Mouse (Mus musculus): ENCODE measurements around the gene Zmat5. TPM values are rescaled to one million over a fixed set of nuclear protein-coding genes. Genes with fewer than 3 reads are reported as not detected.
"Not testable (repeated sequence)": the region's sequence is repeated elsewhere in the genome, so short reads cannot be mapped to it uniquely, and the experiment has no call there.

The Zmat5 gene
- total RNA-seq, 4 experiments from 2014 or later = 46.3 to 69.2 (median 59.1) TPM

DNA sequence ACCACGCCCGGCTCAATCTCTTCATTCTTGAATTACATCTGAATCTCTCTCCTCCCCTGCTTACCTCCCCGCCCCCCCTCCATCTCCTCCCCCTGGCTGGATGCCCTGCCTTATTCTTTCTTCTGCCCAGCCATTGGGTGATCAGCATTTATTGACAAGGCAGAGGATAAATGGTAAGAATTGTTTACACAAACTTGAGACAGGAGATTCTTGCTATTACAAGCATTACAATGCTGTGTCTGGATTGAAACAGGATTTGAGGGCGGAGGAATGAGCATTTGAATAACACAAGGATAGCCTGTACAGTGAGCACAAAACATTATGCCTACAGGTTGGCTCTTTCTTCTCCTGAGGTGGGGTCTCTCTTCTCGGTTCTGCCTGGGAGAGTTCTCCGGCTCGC lies 14.1 kb upstream of the Zmat5 start:
- no peak for DNase-seq

DNA sequence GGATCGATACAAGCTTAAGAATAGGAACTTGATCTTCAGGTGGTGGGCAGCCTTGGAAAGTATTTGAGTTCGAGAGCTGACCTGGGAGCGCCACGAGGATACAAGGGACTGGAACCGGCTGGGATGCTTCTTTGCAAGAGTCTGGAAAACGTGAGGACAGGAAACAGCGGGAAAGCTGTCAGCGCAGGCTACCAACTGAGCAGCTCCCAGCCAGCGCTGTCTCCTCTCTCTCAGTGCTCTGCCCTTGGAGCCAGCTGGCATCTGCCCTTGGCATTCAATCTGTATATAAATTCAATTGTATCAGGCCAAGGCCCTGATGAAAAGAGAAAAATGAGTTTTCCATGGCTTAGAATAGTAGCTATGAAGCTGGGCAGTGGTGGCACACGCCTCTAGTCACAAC lies 13.3 kb upstream of the Zmat5 start:
- DNase-seq = peak; percentile 83

DNA sequence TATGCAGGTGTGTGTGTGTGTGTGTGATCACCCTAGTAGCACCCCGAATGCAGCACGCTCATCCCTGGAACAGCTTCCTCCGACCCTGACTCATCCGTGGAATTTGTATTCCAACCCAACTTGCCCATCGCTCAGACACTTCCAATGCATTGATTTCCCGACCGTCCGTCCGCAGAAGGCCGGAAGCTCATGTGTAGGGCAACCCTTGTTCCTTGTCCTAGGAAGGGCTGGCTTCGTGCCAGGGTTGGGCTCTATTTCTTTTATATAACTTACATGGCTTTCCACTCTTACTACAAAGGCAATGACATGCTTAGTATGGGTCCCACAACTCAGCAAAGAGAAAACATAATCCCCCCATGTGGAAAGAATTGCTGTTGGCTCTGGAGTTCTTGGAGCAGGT lies 12.3 kb upstream of the Zmat5 start:
- no peak for DNase-seq

DNA sequence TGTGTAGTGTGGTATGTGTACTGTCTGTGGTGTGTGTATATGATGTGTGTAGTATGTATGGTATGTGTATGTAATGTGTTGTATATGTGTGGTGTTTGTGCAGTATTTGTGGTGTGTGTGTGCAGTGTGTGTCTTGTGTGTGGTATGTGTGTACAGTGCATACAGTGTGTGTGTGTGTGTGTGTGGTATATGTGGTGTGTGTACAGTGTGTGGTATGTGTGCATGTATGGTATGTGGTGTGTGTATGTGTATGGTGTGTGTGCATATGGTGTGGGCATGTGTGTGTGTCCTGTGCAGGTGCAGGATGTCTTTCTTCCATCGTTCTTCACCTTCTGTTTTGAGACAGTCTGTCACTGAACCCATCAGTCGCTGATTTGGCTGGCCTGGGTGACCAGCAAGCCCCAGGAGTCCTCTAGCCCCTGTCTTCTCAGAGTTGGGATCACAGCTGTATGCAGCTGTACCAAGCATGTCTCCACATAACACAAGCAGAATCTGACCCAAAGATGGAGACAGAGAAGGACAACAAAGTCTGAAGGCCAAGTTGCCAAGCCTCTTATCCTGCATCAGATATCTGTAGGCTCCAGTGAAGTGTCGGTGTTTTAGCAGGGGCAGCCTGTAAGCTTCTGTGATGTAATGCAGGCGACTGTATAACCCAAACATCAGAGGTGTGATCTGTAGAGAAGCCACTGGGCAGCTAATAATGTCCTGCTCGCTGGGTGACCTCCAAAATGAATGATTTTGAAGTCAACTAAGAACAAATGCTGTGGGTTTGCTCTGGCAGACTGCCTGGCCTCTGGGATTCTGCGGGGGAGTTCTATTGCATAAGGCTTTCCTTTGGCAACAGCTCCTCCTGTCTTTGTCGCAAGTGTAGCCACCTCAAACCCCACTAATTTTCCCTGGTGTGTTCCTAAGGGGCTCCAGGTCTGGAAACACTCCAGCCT lies 7.2 kb upstream of the Zmat5 start:
- DNase-seq = peak; percentile 86

DNA sequence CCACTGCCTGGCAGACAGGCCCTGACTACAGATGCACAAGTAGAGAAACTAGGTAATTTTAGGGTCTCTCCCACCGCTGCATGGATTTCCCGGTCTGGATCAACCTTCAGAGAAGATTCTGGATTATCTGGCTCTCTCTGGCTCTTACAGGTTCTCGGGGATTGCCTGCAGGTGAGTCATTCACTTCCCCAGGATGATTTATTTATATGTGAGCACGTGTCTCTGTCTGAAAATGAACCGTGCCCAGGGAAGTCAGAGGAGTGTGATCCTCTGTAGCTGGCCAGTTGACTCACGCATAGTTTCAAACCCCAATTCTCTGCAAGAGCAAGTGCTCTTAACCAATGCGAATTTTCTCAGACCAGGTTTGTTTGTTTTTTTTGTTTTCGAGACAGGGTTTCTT lies 3.8 kb upstream of the Zmat5 start:
- peak; percentile 58 for DNase-seq

DNA sequence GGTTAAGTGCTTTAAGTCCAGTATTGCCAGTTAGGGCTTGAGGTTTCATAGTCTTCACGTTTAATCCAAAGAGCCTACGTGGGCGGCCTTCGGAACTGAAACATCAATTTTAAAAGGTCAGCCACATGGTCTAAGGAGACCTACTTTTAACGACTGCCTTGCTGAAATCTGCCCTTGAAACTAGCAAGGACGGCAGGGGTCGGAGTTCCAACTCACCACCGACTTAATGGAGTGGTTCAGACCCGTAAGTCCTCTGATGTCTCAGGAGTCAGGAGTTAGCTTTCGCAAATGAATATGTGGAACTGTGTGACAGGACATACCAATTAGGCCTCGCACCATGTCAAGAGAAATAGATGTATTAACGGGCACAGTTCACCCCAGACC lies 798 bp upstream of the Zmat5 start:
- no peak for DNase-seq

DNA sequence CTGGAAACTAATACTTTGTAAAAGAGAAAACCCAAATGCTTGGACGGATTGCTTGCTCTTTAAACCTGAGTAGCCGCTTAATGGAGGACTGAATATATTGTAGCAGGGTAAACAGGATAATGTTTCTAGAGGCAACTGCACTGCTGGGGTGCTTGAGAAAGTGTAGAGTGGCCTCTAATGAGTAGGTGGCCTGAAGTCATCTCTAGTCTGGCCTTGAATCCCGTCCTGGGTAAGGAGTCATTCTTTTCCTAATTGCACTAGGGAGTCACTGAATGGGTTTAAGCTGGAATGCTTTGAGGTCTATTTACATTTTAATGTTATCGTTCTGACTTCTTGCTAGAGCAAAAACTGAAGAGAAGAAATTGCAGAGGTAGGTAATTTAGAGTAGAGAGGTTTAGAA lies 700 bp downstream of the Zmat5 start:
- no peak for DNase-seq

DNA sequence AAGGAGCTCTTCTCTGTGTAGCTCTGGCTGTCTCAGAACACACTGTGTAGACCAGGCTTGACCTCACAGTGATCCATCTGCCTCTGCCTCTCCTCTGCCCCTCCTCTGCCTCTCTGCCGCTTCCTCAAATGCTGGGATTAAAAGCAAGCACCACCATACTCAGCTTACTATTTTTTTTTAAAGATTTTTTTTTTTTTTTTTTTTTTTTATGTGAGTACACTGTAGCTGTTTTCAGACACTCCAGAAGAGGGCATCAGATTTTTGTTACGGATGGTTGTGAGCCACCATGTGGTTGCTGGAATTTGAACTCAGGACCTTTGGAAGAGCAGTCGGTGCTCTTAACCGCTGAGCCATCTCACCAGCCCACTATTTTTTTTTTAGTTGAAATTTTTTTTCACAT lies 5.7 kb downstream of the Zmat5 start:
- not testable (repeated sequence) for DNase-seq

DNA sequence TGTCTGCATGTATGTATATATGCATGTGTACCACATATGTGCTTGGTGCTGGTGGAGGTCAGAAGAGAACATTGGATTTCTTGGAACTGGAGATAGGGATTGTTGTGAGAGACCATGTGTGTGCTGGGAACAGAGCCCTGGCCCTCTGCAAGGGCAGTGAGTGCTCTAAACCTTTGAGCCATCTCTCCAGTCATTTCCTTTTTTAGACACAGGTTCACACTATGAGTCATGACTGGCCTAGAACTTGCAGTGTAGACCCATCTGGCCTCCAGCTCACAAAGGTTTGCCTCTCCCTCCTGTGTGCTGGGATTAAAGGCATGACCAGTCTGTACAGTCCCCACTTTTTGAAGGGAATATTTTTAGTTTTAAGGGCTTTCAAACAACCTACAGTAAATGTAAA lies 8.3 kb downstream of the Zmat5 start:
- DNase-seq = no peak

DNA sequence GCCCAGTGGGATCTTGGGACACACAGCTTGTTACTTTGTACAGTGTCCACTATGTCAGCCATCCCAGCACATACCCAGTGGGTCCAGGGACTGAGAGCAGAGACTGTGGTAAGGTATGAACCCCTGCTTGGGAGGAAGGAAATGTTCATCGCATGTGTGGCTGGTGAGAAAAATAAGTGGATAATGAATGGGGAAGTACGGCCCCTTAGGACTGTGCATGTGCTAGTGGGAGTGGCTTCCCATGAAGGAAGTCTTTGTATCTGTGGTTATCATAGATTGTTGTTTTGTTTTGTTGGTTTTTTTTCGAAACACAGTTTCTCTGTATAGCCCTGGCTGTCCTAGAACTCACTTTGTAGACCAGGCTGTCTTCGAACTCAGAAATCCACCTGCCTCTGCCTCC lies 10.2 kb downstream of the Zmat5 start:
- no peak for DNase-seq

DNA sequence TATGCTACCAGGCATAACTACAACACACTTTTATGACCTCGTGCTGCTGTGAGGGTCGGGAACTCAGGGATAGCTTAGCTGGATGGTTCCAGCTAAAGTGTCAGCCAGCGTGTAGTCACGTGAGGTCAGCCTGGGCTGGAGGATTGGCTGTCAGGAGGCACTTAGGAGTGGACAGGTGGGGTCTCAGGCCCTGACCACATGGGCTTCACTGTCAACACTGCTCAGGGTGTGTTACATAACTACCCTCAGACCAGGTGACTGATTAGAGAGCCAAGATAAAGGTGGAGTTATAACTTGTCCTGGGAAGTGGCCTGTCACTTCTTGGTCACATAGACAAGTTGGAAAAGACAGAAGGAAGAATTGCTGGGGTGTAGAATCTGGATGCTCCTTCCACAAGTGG lies 11.1 kb downstream of the Zmat5 start:
- no peak for DNase-seq

DNA sequence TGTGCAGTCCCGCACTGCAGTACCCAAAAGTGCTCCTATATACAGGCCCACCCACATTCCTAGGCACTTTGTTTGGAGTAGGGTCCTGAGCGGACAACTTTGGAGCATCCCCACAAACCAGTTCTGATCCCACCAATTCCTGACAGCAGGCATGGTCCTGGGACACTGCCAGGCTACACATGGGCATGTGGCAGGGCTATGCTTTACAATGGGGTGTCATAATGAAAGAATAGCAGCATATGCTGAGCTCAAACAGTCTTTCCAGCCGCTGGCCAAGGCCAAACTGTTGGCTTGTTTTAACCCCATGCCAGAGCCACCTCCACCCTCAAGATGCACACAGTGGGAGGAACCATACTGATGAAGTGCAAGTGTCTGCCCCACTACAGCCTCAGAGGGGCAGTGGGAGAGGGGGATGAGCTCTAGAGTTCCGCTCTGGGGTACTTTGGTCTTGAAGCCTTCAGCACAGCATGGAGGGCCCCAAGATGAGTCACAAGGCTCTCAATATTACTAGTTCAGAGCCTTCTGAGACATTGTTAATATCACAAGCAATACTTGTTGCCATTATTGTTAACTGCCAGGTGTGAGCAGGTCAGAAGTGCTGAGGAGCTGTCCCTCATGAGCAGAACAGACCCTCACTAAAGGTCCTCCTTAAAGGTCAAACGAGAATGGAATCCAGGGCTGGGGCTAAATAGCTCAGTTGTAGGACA lies 12.2 kb downstream of the Zmat5 start:
- no peak for DNase-seq

DNA sequence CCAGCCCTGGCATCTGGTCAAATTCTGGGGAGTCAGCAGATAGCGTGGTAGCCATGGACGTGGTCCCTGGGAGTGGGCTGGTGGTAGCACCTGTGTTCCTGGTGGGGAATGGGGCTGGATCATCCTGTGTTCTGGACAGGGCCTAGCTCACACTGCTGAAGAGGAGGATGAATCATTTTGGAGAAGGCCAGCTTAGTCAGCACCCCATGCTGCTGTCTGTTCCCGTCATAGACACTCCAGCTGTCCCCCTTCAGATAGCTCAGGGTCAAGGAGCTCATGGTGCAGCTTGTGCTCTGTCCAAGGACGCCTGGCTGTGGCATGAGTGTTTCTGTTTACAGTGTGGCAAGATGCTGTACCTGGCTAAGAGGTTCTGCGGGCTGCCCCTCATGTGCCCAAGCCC lies 14.1 kb downstream of the Zmat5 start:
- peak; percentile 74 for DNase-seq

DNA sequence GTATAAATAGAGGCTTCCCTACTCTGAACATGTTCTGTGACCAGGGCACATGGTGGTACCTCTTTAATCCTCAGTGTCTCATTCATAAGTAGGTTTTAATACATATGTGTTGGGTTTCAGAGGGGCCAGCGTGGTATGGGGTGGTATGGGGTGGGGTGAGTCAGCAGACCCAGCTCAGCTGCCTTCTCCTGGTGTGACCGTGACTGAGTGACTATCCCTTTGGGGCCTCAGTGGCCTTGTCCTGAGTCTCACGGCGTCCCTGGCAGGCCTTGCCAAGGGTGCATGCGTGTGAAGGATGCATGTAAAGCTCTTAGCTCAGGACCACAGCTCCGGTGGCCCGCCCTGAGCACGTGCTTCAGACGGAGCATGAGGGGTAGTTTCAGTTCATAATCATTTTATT lies 15.5 kb downstream of the Zmat5 start:
- DNase-seq = peak; percentile 85

DNA sequence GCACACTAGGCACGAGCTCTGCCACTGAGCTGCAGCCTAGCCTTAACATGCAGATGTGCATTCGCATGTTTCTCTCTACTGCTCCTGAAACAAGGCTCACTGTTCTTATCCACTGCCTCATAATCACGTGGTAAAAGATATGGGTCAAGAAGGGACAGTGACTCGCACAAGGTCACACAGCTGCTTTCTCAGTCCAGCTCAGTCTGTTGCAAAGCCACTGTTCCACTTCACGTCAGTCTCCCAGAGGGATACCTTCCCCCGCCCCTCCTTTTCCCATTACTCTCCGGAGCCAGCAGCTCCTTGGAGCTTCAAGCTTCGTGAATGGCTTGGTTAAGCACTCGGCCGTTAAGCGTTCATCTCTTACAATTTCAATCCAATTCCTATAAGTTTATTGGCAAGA lies 15.9 kb downstream of the Zmat5 start:
- DNase-seq = peak; percentile 62

DNA sequence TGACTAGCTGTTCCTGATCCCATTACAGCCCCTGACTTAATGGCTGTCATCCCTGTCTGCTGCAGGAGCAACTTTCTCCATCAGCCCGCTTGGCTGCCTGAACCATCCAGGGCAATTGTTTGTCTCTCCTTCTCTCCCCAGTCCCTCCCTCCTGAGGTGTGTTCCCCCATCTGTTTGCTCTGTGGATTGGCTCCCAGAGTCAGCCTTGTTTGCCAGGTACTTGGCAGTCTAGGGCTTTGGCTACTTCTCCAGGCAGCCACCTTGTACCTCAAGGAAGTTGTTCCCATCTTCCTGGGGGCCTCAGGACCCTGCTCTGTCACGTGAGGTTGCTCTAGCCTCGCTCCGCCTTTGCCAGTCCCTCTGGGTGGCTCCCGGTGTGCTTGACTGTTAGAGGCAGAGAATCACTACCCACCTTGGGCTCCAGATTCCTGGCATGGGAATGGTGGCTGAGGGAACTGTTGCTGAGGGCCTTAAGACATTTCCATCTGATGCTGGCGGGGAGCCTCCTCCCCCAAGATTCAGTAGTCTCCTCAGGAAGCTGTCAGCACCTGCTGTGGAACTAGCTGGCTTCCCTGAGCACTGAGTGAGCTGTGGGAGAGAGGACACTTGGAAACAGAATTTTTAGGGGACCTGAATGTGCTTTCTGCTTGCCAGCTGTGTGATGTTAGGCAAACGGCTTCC lies 16.6 kb downstream of the Zmat5 start:
- DNase-seq = no peak

DNA sequence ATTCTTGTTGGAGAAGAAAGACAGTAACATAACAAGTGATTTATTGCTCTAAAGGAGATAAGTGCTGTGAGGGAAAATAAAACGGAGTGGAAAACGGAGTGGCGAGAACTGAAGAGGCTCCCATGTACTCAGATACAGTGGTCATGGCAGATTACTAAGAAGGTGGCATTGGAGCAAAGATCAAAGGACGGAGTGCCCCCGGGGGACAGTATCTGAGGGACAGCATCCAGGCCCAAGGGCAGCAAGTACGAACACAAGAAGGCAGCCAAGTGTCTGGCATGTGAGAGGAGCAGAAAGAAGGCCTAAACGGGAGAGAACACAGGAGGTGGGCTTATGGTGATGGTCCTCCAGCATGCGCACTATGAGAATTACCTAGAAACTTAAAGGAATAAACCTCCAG lies 17.2 kb downstream of the Zmat5 start:
- peak; percentile 42 for DNase-seq

DNA sequence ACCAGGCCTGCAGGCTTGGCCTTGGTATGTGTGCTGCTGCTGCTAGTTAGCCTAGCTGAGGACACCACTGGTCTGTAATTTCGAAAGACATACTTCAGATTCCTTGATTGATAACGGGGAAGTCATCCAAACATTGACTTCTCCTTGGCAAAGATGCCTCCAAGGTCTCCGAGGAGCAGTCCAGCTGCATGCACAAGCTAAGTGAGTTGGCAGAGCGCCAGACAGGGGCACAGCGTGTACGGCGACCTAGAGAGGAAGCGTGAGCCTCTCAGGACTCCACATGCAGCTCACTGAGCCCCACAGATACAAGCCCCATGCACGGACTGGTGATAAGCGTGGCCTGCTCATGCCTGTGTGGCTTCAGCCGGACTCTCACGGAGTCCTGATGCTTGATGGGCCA lies 25.1 kb downstream of the Zmat5 start:
- peak; percentile 77 for DNase-seq

DNA sequence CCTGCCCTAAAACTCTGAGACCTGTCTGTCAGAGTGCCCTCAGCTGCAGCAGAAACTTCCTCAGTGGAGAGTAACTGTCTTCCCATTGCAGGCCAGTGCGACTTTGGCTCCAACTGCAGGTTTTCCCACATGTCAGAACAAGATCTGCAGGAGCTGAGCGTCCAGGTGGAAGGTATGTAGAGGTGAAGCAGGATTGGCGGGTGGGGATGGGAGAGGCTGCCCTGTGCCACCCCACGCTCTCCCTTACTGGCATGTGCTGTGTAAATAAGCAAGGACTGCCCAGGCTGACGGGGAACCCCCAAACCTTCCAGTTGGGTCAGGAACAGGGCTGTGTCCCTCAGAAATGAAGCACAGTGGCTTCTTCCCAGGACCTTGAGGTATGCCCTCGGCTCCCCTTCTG lies 25.6 kb downstream of the Zmat5 start:
- DNase-seq = no peak

DNA sequence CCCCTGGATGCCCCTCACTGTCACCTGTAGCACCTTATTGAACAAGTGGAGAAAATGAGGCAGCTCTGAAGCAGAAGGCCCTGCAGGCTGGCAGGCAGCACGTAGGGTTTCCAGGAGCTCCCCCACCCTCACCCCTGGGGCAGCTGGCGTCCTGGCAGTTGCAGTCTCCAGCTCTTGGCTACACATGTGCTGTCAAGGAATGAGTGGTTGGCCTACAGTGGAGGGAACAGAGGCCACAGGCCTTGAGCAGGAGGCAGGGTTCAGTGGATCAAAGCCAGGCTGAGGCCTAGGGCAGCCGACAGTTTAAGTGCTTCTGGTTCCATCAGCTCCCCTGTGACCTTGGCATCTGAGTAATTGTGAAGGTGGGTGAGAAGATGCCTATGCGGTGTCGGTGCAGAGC lies 26.4 kb downstream of the Zmat5 start:
- no peak for DNase-seq

DNA sequence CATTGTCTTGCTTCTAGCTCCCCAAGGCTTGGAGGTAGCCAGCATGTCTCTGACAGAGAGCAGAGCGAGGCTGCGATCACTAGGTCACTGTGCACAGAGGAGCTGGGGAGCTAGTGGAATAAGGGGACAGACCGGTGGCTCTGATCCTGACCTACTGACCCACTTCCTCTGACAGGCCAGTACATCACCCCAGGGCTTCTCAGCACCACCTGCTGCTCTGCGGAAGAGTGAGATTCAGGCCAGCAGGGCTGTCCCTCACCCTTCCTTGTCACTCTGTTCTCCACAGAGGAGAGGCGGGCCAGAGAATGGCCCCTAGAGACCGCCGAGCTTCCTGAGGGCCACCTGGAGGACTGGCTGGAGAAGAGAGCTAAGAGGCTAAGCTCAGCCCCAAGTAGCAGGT lies 27.3 kb downstream of the Zmat5 start:
- DNase-seq = no peak

DNA sequence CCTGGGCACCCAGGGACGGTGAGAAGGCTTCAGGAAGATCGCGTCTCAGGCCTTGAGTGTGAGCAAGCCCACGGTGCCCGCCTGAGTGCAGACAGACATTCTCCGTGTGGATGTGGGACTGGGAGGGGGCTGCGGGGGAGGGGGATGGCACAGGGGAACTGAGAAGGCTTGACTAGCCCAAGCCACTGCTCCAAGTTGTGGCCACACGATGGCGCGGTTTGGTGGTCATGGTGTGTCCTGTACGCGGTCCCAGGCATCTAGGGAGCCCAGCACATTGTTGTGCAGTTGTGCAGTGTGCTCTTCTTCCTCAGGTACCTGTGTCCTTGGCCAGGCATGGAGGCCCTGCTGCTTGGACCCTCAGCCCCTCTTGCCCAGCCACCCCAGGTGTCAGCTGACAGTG lies 29.7 kb downstream of the Zmat5 start:
- no peak for DNase-seq

DNA sequence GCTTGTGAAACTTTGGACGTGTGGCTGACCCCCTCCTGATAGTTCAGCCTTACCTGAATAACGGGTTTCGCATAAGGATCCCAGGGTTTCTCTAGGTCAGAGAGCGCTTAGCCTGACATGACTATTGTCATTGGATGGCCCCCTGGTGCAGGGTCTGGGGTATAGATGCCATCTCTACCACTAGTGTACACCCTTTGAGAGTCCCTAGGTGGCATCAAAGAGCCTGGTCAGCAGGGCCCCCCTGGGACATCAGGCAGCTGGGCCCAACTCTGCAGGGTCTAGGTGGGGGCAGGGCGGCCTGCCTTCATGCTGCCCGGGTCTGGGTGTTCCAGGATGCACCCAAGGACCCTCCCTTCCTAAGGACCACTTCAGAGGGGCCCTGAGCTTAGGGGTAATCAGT lies 31.9 kb downstream of the Zmat5 start:
- no peak for DNase-seq

DNA sequence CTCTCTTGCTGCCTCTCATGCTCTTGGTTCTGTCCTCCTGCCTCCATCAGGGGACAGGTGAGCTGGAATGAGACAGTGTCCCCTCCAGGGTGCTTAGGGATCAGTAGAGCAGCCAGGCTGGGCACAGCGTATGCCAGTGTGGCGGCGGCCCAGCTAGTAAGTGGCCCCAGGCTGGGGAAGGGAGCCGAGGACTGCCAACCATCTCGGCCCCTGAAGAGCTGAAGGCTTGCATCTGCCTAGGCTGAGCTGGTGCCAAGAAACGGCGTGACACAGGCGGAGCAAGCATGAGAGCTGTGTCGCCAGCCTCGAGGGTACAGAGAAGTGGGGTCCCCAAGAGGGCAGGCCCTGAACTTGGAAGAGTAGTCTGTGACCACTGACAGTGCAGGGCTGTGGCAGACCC lies 33.2 kb downstream of the Zmat5 start:
- DNase-seq = no peak

Measured in adrenal gland, adult 8-10 months (tissue).